Mouse (Mus musculus) midbrain, embryonic 16.5 days (tissue): Measurements from ENCODE around the gene Sort1. TPM values are rescaled to one million over a fixed set of nuclear protein-coding genes. Genes with fewer than 3 reads are reported as not detected.

Source experiments
- polyA plus RNA-seq: library from polyadenylated mRNA; unstranded; fragments of >200 nt; fragmentation: Nextera tagmentation; extraction: Ambion mirVana; gene quantifications from 2 replicates; pipeline ENCODE4 v1.2.1, GENCODE M21; 2015

Sort1 gene
- polyA plus RNA-seq, 1 experiment from 2014 or later = 12.4 TPM

Other genes starting within 250 kb of the Sort1 start
- 22.2 and 23.1 TPM in 2 replicates for gene Gstm4, start 239.2 kb upstream of the Sort1 start, polyA plus RNA-seq
- 71.2 and 72.4 TPM in 2 replicates for gene Ampd2, start 197.4 kb upstream of the Sort1 start, polyA plus RNA-seq
- gene Gnat2, start 191.3 kb upstream of the Sort1 start, polyA plus RNA-seq = 0.15 and 0.19 TPM in 2 replicates
- gene Gnai3, start 137.9 kb upstream of the Sort1 start, polyA plus RNA-seq = 115 and 125 TPM in 2 replicates
- 6.1 and 8.3 TPM in 2 replicates for gene Gpr61, start 129.2 kb upstream of the Sort1 start, polyA plus RNA-seq
- 11.8 and 12.6 TPM in 2 replicates for gene Amigo1, start 97.7 kb upstream of the Sort1 start, polyA plus RNA-seq
- 4.6 and 4.8 TPM in 2 replicates for gene Cyb561d1, start 82.9 kb upstream of the Sort1 start, polyA plus RNA-seq
- gene Atxn7l2, start 73.1 kb upstream of the Sort1 start, polyA plus RNA-seq = 23.0 and 23.8 TPM in 2 replicates
- 0.30 and 0.67 TPM in 2 replicates for gene Sypl2, start 57.4 kb upstream of the Sort1 start, polyA plus RNA-seq
- gene Psma5, start 27.2 kb upstream of the Sort1 start, polyA plus RNA-seq = 220 and 238 TPM in 2 replicates
- not detected in 2 replicates for gene Mybphl, start 80.8 kb downstream of the Sort1 start, polyA plus RNA-seq
- gene Psrc1, start 99.8 kb downstream of the Sort1 start, polyA plus RNA-seq = 3.9 and 5.2 TPM in 2 replicates
- gene Celsr2, start 131.5 kb downstream of the Sort1 start, polyA plus RNA-seq = 27.9 and 33.2 TPM in 2 replicates
- gene Sars, start 161.1 kb downstream of the Sort1 start, polyA plus RNA-seq = 217 and 220 TPM in 2 replicates